Mouse (Mus musculus) C2C12 (cell line): ENCODE data around the gene Agrn.

Experiments
- CEBPB ChIP-seq: IDR thresholded peaks from one replicate; pipeline ENCODE4 v1.6.1; 2011; ENCODE audit warnings: low read depth, mild to moderate bottlenecking, control low read depth, moderate library complexity
- CTCF ChIP-seq: IDR thresholded peaks from one replicate; pipeline ENCODE4 v1.5.1; 2011; ENCODE audit not compliant: control insufficient read depth, insufficient read depth, insufficient read length
- FOSL1 ChIP-seq: IDR thresholded peaks from one replicate; pipeline ENCODE4 v1.8.0; 2011; ENCODE audit warnings: mild to moderate bottlenecking, low read length; ENCODE audit not compliant: poor library complexity, insufficient read depth, severe bottlenecking
- MAX ChIP-seq: IDR thresholded peaks from one replicate; pipeline ENCODE4 v1.6.1; 2011; ENCODE audit warnings: mild to moderate bottlenecking, control low read depth
- MYOG ChIP-seq: IDR thresholded peaks from one replicate; pipeline ENCODE4 v1.6.1; 2011; ENCODE audit not compliant: control insufficient read depth, insufficient read length; ENCODE audit errors: extremely low read depth
- USF1 ChIP-seq: IDR thresholded peaks from one replicate; pipeline ENCODE4 v1.6.1; 2011; ENCODE audit warnings: low read depth, mild to moderate bottlenecking, control low read depth, moderate library complexity

DNA sequence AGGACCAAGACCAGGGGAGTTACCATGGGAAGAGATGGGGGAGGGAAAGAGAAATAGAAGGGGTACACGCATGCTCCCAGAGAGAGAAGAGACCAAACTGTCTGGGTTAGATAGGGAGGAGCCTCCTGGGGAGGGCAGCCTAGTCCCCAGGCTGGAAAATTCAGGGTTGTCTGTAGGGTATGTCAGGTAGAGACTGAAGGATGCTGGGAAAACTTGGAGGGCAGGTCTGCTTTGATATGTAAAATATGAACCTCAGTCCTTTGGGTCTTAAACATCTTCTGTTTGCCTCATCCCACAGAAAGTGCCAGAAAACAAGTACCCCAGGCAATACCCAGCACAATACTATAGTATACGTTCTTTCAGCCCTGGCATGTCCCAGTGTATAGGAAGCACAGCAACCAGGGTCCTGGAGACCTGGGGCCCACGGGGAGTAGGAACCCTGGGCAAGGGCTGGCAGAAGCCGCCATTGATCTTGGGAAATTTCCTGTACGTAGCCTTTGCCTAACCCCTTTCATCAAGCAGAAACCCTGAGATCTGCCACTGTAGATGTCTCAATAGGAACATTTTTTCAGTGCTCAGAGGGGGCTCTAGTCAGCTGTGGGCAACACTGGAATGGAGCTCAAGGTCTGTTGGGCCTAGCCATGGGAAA, 9.0 kb downstream of the Agrn start:
- TF ChIP-seq CEBPB (no peak), CTCF (no peak), USF1 (no peak), MAX (no peak), FOSL1 (no peak), MYOG (no peak)
